In genomic region chr10:80159021-80159560, GRCm38 (mm10) we compare ENCODE assay signal across 8 mouse cellular contexts. TPM values are rescaled to one million over a fixed set of nuclear protein-coding genes. Genes with fewer than 3 reads are reported as not detected.
A peak's percentile ranks its signal among the peaks of the same experiment; 100 is the strongest.
DNase-seq lines count a peak whose midpoint lies in the region; ATAC-seq and TF ChIP-seq lines count a peak whose summit lies in the region.

No protein-coding gene starts in this region.

- no peak for ATAC-seq in heart, embryonic 13.5 days (ENCODE audit: extremely low read depth, insufficient number of reproducible peaks, low FRiP score, low TSS enrichment)
- ATAC-seq in megakaryocyte, adult 5-6 weeks (ENCODE audit: poor library complexity, severe bottlenecking): peak; percentile 8

- no peak for TF ChIP-seq CTCF in testis, adult 2 months (IDR thresholded peaks at IDR 0.05; ENCODE audit: control insufficient read depth, insufficient read depth, insufficient replicate concordance, low read depth, low read length)

- H3K9ac ChIP-seq in heart, embryonic 13.5 days: peak overlapping the region; percentile 77

- no peaks in the 10 kb centered on the region for H3K9me3 ChIP-seq in heart, embryonic 13.5 days

- WGBS in heart, embryonic 13.5 days: 9% methylated on average over 12 of the region's 12 CpGs

- peak overlapping the region; percentile 97 for H3K27ac ChIP-seq in brown adipose tissue, adult 24 weeks (replicated peaks; ENCODE audit: low read depth, low read length)
- peak overlapping the region; percentile 98 for H3K27ac ChIP-seq in heart, embryonic 13.5 days (replicated peaks)
- H3K27ac ChIP-seq in testis, adult 2 months (ENCODE audit: control insufficient read depth, insufficient read depth, low read depth, low read length): peak overlapping the region; percentile 88

- peak overlapping the region; percentile 42 for H3K4me3 ChIP-seq in brown adipose tissue, adult 24 weeks (ENCODE audit: insufficient read depth, low read depth, low read length)
- peak overlapping the region; percentile 50 for H3K4me3 ChIP-seq in heart, embryonic 13.5 days
- H3K4me3 ChIP-seq in testis, adult 2 months (ENCODE audit: control insufficient read depth, low read depth, low read length): peak overlapping the region; percentile 88

- peaks cover 32% of the 10 kb centered on the region for H3K4me1 ChIP-seq in brown adipose tissue, adult 24 weeks (ENCODE audit: control insufficient read depth, insufficient read depth, insufficient read length, low read length)
- peaks cover 95% of the 10 kb centered on the region for H3K4me1 ChIP-seq in heart, embryonic 13.5 days
- peaks cover 36% of the 10 kb centered on the region for H3K4me1 ChIP-seq in testis, adult 2 months (ENCODE audit: control insufficient read depth, insufficient read depth, low read length)

- peak; percentile 68 for DNase-seq in right cerebral cortex, postnatal 4 days
- DNase-seq in right cerebral cortex, adult 18-20 months: no peak
- peak; percentile 74 to 87 for DNase-seq in kidney, postnatal 25 days
- no peak for DNase-seq in gastrocnemius, postnatal 25 days

- H3K36me3 ChIP-seq in heart, embryonic 13.5 days: peaks cover 38% of the 10 kb centered on the region
- H3K36me3 ChIP-seq in testis, adult 2 months (ENCODE audit: control insufficient read depth, insufficient read depth, low read length): no peaks in the 10 kb centered on the region

- H3K4me2 ChIP-seq in heart, embryonic 13.5 days: peak overlapping the region; percentile 71

- no peak for TF ChIP-seq POLR2A in testis, adult 2 months (IDR thresholded peaks at IDR 0.05; ENCODE audit: control insufficient read depth, low read depth, low read length)

- no peaks in the 10 kb centered on the region for H3K27me3 ChIP-seq in heart, embryonic 13.5 days (replicated peaks)
- H3K27me3 ChIP-seq in testis, adult 2 months (ENCODE audit: control insufficient read depth, insufficient read depth, low read length): no peaks in the 10 kb centered on the region

RNA-seq across cellular contexts. Expression of gene Cirbp, which starts 6.7 kb away (rescaled TPM):
- 15.1 and 27.5 TPM in 2 replicates for polyA plus RNA-seq in brown adipose tissue, adult 24 weeks (2012; ENCODE audit: insufficient read depth, insufficient read length, missing spikeins)
- 87.9 and 96.4 TPM in 2 replicates for polyA plus RNA-seq in heart, embryonic 13.5 days (2015; fragmentation: Nextera tagmentation; extraction: Ambion mirVana)
- 11.7 and 13.8 TPM in 2 replicates for total RNA-seq in megakaryocyte, adult 5-6 weeks (2015)
- total RNA-seq in megakaryocyte, adult 5-6 weeks (2017): 29.3 and 32.1 TPM in 2 replicates
- polyA plus RNA-seq in testis, adult 2 months (2012; rRNA removed): 105 and 127 TPM in 2 replicates
- total RNA-seq in gastrocnemius, postnatal 25 days (2021): 10 to 100 TPM; 17.3 to 21.4 TPM

RNA-seq across cellular contexts. Expression of gene Midn, which starts 11.0 kb away (rescaled TPM):
- 25.5 and 31.6 TPM in 2 replicates for polyA plus RNA-seq in brown adipose tissue, adult 24 weeks (2012; ENCODE audit: insufficient read depth, insufficient read length, missing spikeins)
- 15.6 and 15.7 TPM in 2 replicates for polyA plus RNA-seq in heart, embryonic 13.5 days (2015; fragmentation: Nextera tagmentation; extraction: Ambion mirVana)
- total RNA-seq in megakaryocyte, adult 5-6 weeks (2015): 29.5 and 29.6 TPM in 2 replicates
- 22.4 and 36.1 TPM in 2 replicates for total RNA-seq in megakaryocyte, adult 5-6 weeks (2017)
- 70.1 and 79.2 TPM in 2 replicates for polyA plus RNA-seq in testis, adult 2 months (2012; rRNA removed)
- total RNA-seq in gastrocnemius, postnatal 25 days (2021): 10 to 100 TPM; 33.7 to 34.8 TPM

RNA-seq across cellular contexts. Expression of gene 1600002K03Rik, which starts 13.7 kb away (rescaled TPM):
- 10.9 and 14.9 TPM in 2 replicates for polyA plus RNA-seq in brown adipose tissue, adult 24 weeks (2012; ENCODE audit: insufficient read depth, insufficient read length, missing spikeins)
- 10.4 and 13.1 TPM in 2 replicates for polyA plus RNA-seq in heart, embryonic 13.5 days (2015; fragmentation: Nextera tagmentation; extraction: Ambion mirVana)
- total RNA-seq in megakaryocyte, adult 5-6 weeks (2015): 19.3 and 21.0 TPM in 2 replicates
- total RNA-seq in megakaryocyte, adult 5-6 weeks (2017): 18.8 and 20.9 TPM in 2 replicates
- 7.4 and 7.9 TPM in 2 replicates for polyA plus RNA-seq in testis, adult 2 months (2012; rRNA removed)
- 1 to 10 TPM; 5.1 to 5.9 TPM for total RNA-seq in gastrocnemius, postnatal 25 days (2021)

RNA-seq across cellular contexts. Expression of gene Cbarp, which starts 18.5 kb away (rescaled TPM):
- 1.1 and 1.5 TPM in 2 replicates for polyA plus RNA-seq in brown adipose tissue, adult 24 weeks (2012; ENCODE audit: insufficient read depth, insufficient read length, missing spikeins)
- polyA plus RNA-seq in heart, embryonic 13.5 days (2015; fragmentation: Nextera tagmentation; extraction: Ambion mirVana): 1.6 and 2.5 TPM in 2 replicates
- 1.6 and 2.2 TPM in 2 replicates for total RNA-seq in megakaryocyte, adult 5-6 weeks (2015)
- 1.4 TPM in 1 of 2 replicates, not detected in the other for total RNA-seq in megakaryocyte, adult 5-6 weeks (2017)
- polyA plus RNA-seq in testis, adult 2 months (2012; rRNA removed): 3.8 and 5.1 TPM in 2 replicates
- 1 to 10 TPM; 1.2 to 1.6 TPM for total RNA-seq in gastrocnemius, postnatal 25 days (2021)

RNA-seq across cellular contexts. Expression of gene Efna2, which starts 20.2 kb away (rescaled TPM):
- 1.0 and 1.1 TPM in 2 replicates for polyA plus RNA-seq in brown adipose tissue, adult 24 weeks (2012; ENCODE audit: insufficient read depth, insufficient read length, missing spikeins)
- 8.5 and 10.6 TPM in 2 replicates for polyA plus RNA-seq in heart, embryonic 13.5 days (2015; fragmentation: Nextera tagmentation; extraction: Ambion mirVana)
- 0.49 TPM in 1 of 2 replicates, not detected in the other for total RNA-seq in megakaryocyte, adult 5-6 weeks (2015)
- total RNA-seq in megakaryocyte, adult 5-6 weeks (2017): 0.12 TPM in 1 of 2 replicates, not detected in the other
- 1.1 and 1.4 TPM in 2 replicates for polyA plus RNA-seq in testis, adult 2 months (2012; rRNA removed)
- under 1 TPM; 0.26 to 0.54 TPM for total RNA-seq in gastrocnemius, postnatal 25 days (2021)

Comparison
In these comparisons a context has a peak if more than half of its experiments do, and no peak if none do; other contexts are left out.
1. DNase-seq: peak in right cerebral cortex, postnatal 4 days (single experiment) and kidney, postnatal 25 days (2 of 2); none in right cerebral cortex, adult 18-20 months (single experiment) and gastrocnemius, postnatal 25 days (single experiment).
2. Peak in every context shown above with its lines, with median percentiles within 50 percentile points of each other: H3K27ac ChIP-seq and H3K4me3 ChIP-seq.